Mouse (Mus musculus) fat pad, adult 2 months (tissue): Measurements from ENCODE around the gene Rap2a.

Experiments used
- DNase-seq: peaks from one replicate; pipeline ENCODE4 v3.0.0-alpha.2; 2011; ENCODE audit warnings: low read depth, low spot score; ENCODE audit errors: extremely low read depth

Gene Rap2a

GRCm38 (mm10) chr14:120477982-120478568, at the start of gene Rap2a:
Gene Rap2a (plus strand): TSS chr14:120478444.
- peak; percentile 63 for DNase-seq

GRCm38 (mm10) chr14:120428497-120428896, 49.7 kb upstream of the Rap2a start:
- no peak for DNase-seq

- no peak for DNase-seq
Observed at GRCm38 (mm10) chr14:120432773-120433172, 45.5 kb upstream of the Rap2a start.

GRCm38 (mm10) chr14:120433931-120434398, 44.3 kb upstream of the Rap2a start:
- DNase-seq: peak; percentile 39

GRCm38 (mm10) chr14:120434831-120435230, 43.4 kb upstream of the Rap2a start:
- DNase-seq: no peak

- no peak for DNase-seq
Observed at GRCm38 (mm10) chr14:120440716-120441115, 37.5 kb upstream of the Rap2a start.

GRCm38 (mm10) chr14:120441256-120441655, 37.0 kb upstream of the Rap2a start:
- no peak for DNase-seq

- DNase-seq: no peak
Observed at GRCm38 (mm10) chr14:120441836-120442235, 36.4 kb upstream of the Rap2a start.

GRCm38 (mm10) chr14:120454221-120454620, 24.0 kb upstream of the Rap2a start:
- DNase-seq: no peak

GRCm38 (mm10) chr14:120463938-120464727, 14.1 kb upstream of the Rap2a start:
- DNase-seq: no peak

GRCm38 (mm10) chr14:120466816-120467215, 11.4 kb upstream of the Rap2a start:
- DNase-seq: no peak

GRCm38 (mm10) chr14:120469126-120469790, 9.0 kb upstream of the Rap2a start:
- DNase-seq: no peak

GRCm38 (mm10) chr14:120476186-120476697, 2.0 kb upstream of the Rap2a start:
- no peak for DNase-seq

- peak; percentile 96 for DNase-seq
Observed at GRCm38 (mm10) chr14:120477288-120477981, 809 bp upstream of the Rap2a start.

GRCm38 (mm10) chr14:120478641-120479341, 547 bp downstream of the Rap2a start:
- no peak for DNase-seq

GRCm38 (mm10) chr14:120480341-120480900, 2.2 kb downstream of the Rap2a start:
- no peak for DNase-seq

- DNase-seq: no peak
Observed at GRCm38 (mm10) chr14:120480927-120481326, 2.7 kb downstream of the Rap2a start.

- DNase-seq: no peak
Observed at GRCm38 (mm10) chr14:120484561-120484960, 6.3 kb downstream of the Rap2a start.

- no peak for DNase-seq
Observed at GRCm38 (mm10) chr14:120496284-120496683, 18.0 kb downstream of the Rap2a start.

- no peak for DNase-seq
Observed at GRCm38 (mm10) chr14:120496827-120497226, 18.6 kb downstream of the Rap2a start.
